Mouse (Mus musculus) urinary bladder, adult 18-20 months (tissue): ENCODE results near the gene Urb2.

Source experiments
- DNase-seq, 2 experiments: peaks; one replicate each; pipeline ENCODE4 v3.0.0; 2022; ENCODE audit warnings: low spot score in 2 of 2, mixed read lengths in 2 of 2

The Urb2 gene

GRCm38 (mm10) chr8:124077377-124077776 is 56.1 kb downstream of the Urb2 start:
- DNase-seq = no peak

DNA sequence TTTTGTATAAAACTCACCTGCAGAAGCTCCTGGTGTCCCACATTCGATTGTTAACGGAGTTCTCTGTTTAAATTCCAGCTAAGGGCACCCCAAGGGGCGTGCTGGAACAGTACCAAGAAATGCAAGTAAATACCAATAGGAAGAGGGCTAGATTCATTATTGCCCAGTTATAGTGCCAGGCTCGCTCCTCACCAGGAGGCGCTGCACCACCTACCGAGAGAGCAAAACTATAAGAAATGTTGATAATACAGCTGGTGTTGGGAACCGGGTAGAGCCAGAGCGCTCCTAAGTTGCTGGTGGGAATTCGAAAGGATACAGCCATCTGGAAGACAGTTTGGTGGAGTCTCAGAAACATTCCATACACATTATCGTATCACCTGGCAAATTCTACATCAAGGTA is 56.7 kb downstream of the Urb2 start:
- no peak for DNase-seq

- DNase-seq = no peak
Observed at GRCm38 (mm10) chr8:124078969-124079368, 57.7 kb downstream of the Urb2 start.

DNA sequence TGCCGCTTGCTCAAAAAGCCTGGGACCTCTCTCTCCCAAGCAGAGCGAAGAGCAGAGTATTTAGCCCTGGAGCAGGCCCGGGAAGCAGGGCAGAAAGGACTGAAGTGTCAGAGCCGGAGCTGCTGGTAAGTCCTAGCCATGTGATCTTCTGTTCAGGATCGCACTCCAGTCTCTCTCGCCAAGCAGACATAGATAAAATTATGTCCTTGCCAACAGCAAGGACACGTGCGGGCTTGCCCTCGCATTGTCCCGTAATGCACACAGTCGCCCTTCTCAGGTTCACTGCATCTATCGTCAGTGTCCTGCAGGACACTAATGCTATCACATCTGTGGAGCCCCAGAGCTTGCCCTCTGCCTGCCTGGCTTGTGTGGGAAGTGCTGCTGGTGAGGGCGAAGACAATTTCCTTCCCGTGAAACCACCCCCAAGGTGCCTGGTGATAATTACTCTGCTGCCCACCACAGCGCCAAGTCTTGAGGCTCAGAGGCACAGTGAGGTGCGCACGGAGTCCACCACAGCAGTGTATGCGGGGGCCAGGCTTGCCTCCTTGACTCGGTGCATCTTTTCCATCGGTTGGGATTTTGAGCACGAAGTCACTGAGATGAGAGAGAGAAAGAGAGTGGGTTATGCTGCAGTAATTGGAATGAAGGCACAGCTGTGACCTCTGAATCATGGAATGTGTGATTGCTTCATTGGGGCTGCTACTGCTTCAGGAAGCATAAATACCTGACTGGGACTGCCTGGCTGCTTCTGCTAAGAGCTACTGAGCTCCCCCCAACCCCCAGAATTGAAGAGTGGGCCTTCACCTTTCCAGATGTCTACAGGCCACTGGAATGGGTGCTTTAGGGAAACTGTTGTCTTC is 59.4 kb downstream of the Urb2 start:
- peak in 1 of 2 experiments; percentile 16 for DNase-seq

GRCm38 (mm10) chr8:124082616-124083015 is 61.3 kb downstream of the Urb2 start:
- DNase-seq = no peak

DNA sequence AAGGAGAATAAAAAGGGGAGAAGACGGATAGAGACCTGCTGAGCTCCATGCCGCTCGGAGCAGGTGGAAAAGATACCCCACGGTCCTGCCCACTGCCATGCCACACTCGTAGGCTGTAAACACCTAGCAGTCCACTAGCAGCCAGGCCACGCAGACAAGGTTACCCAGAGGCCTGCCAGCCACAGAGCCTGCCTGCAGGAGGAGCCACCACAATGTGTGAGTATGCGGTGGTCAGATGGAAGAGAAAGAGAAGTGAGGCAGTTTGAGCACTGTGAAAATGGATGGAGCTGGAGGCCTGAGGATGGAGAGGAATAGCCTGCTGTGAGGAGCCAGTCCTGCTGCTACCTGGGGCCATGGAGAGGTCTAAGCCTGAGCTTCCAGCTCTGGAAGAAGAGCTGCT is 62.3 kb downstream of the Urb2 start:
- no peak for DNase-seq

- DNase-seq = no peak
Observed at GRCm38 (mm10) chr8:124085668-124086067, 64.4 kb downstream of the Urb2 start.

DNA sequence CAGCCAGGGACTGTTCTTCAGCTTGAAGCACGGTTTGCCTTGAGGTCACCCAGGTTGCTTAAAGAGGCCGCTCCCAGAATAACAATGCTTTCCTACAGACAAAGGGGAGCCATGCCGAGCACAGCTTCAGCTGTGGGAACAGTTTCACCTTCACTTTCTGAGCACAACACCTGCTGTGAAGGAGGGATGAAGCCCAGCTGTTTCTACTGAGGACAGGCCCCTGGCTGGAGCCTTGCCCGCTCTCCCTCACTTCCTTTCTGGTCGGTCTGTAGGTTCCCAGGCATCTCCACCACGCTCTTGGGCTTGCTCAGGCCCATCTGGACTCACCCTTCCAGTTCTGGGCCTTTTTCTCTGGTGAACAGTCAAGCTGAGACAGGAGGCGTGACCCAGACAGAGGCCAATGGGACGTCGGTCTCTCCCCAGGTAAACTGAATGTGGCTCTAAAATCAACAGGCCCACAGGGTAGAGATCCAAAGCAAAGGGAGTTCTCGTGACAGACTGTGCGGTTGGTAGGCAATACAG is 66.8 kb downstream of the Urb2 start:
- peak; percentile 59 to 79 for DNase-seq

DNA sequence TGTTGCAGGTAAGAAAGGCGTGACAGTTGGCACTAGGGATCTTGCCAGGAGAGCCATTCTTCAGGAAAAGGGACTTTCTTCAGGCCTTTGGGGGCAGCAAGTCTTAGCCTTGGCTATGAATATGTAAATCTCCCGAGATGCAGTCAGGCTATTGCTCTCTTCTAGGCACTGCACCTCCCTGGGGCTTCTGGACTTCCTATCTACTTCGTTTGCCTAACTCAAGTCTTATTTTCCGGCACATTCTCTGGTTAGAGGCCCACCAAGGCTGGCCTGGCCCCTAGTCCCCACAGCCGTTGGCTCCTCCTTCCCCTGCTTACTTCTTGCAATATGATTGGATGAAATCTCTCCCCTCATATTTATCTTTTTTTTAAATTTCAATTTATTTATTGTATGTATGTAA is 67.7 kb downstream of the Urb2 start:
- DNase-seq = no peak

DNA sequence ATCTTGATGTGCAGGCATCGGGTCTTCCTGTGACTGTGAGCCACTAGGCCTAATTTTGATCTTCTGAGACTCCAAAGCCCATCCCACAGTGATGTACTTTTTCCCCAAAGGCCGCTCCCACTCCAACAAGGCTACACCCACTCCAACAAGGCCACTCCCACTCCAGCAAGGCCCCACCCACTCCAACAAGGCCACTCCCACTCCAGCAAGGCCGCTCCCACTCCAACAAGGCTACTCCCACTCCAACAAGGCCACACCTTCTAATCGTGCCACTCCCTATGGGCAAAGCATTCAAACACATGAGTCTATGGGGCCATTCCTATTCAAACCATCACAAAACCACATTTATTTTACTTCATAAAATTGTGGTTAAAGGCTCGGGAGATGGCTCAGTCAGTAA is 69.2 kb downstream of the Urb2 start:
- no peak for DNase-seq
